Mouse (Mus musculus): ENCODE measurements around the gene Snapin.

DNA sequence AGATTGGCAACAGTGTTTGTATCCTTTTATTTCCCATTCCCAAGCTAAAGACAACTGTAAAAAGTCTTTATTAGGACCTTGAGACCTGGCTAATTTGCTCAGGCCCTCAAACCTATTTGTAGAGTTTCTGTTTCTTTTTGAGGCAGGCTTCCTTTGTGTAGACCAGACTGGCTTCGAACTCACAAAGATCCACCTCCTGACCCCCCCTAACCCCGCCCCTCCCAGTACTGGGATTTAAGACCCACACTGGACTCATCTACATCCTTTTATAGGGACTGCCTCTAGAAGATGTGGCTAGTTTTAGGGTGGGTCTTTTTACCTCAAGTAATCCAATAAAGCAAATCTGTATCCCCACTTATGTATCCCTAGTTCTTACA lies 18.9 kb upstream of the Snapin start:
- TF ChIP-seq CTCF (IDR thresholded peaks at IDR 0.05; ENCODE audit: extremely low read depth, insufficient read length, insufficient replicate concordance, low read depth, low read length) (no peak), POLR2A (IDR thresholded peaks at IDR 0.05; ENCODE audit: low read depth, low read length) (no peak)

All from small intestine, adult 2 months (tissue).